Mouse (Mus musculus) midbrain, embryonic 12.5 days (tissue): ENCODE results near the gene Ifi27l2b. TPM values are rescaled to one million over a fixed set of nuclear protein-coding genes. Genes with fewer than 3 reads are reported as not detected.

Source experiments
- ATAC-seq: fragments of 200-750 bp; cut with Nextera tagmentation; 2 replicates; pipeline ENCODE4 v1.8.0; 2017; ENCODE audit warnings: low read depth, moderate TSS enrichment, moderate library complexity; ENCODE audit not compliant: low FRiP score
- H3K27ac ChIP-seq: fragments of 300-500 bp; sonication (generic); replicated peaks from 2 replicates; pipeline ENCODE4 v1.5.1; 2016; ENCODE audit warnings: mild to moderate bottlenecking
- H3K27me3 ChIP-seq: fragments of 300-500 bp; sonication (generic); 2 replicates; pipeline ENCODE4 v1.6.1; 2016; ENCODE audit warnings: mild to moderate bottlenecking
- H3K36me3 ChIP-seq: fragments of 300-500 bp; sonication (generic); 2 replicates; pipeline ENCODE4 v1.6.1; 2016
- H3K4me1 ChIP-seq: fragments of 300-500 bp; sonication (generic); 2 replicates; pipeline ENCODE4 v1.6.1; 2016
- H3K4me2 ChIP-seq: fragments of 300-500 bp; sonication (generic); replicated peaks from 2 replicates; pipeline ENCODE4 v1.6.1; 2016; ENCODE audit warnings: mild to moderate bottlenecking, moderate library complexity
- H3K4me3 ChIP-seq: fragments of 300-500 bp; sonication (generic); 2 replicates; pipeline ENCODE4 v1.5.1; 2016; ENCODE audit warnings: mild to moderate bottlenecking
- H3K9ac ChIP-seq: fragments of 300-500 bp; sonication (generic); replicated peaks from 2 replicates; pipeline ENCODE4 v1.6.1; 2016; ENCODE audit warnings: mild to moderate bottlenecking, moderate library complexity
- H3K9me3 ChIP-seq: fragments of 300-500 bp; sonication (generic); 2 replicates; pipeline ENCODE4 v1.6.1; 2016; ENCODE audit warnings: mild to moderate bottlenecking
- WGBS: fragments of 180-500 bp; shearing (Covaris S2); methylation state at CpG from one replicate; pipeline ENCODE4 v1.1.7; 2016; 5-methylcytosine and 5-hydroxymethylcytosine counted together
- polyA plus RNA-seq: library from polyadenylated mRNA; unstranded; fragments of >200 nt; fragmentation: Nextera tagmentation; extraction: Ambion mirVana; gene quantifications from 2 replicates; pipeline ENCODE4 v1.2.1, GENCODE M21; 2016

The Ifi27l2b gene
- polyA plus RNA-seq, 1 experiment from 2014 or later, result not detected

GRCm38 (mm10) chr12:103433986-103434731 lies 22.9 kb downstream of the Ifi27l2b start, which contains the start of gene Ifi27:
Gene Ifi27, plus strand, starts transcription at chr12:103434211.
- ATAC-seq, result no peak
- H3K36me3 ChIP-seq, result no peaks in the 10 kb centered on the region
- no peaks in the 10 kb centered on the region for H3K9me3 ChIP-seq
- no peak within 1 kb of the TSS for H3K4me2 ChIP-seq
- H3K27me3 ChIP-seq, result no peaks in the 10 kb centered on the region
- H3K4me3 ChIP-seq, result no peak within 1 kb of the TSS
- H3K27ac ChIP-seq, result no peak within 1 kb of the TSS
- H3K4me1 ChIP-seq, result no peaks in the 10 kb centered on the region
- WGBS, result 72% methylated on average over 8 of the region's 8 CpGs
- no peak within 1 kb of the TSS for H3K9ac ChIP-seq

GRCm38 (mm10) chr12:103433430-103433829 lies 23.6 kb downstream of the Ifi27l2b start:
- no peaks in the 10 kb centered on the region for H3K9me3 ChIP-seq
- H3K36me3 ChIP-seq, result no peaks in the 10 kb centered on the region
- H3K4me2 ChIP-seq, result no peak overlapping the region
- no peak overlapping the region for H3K9ac ChIP-seq
- H3K4me3 ChIP-seq, result no peak overlapping the region
- H3K4me1 ChIP-seq, result no peaks in the 10 kb centered on the region
- WGBS, result 87% methylated on average over 2 of the region's 2 CpGs
- no peak overlapping the region for H3K27ac ChIP-seq
- no peak for ATAC-seq
- no peaks in the 10 kb centered on the region for H3K27me3 ChIP-seq

GRCm38 (mm10) chr12:103426710-103427109 lies 30.3 kb downstream of the Ifi27l2b start:
- Histone ChIP-seq H3K4me3 (no peak overlapping the region), H3K4me2 (no peak overlapping the region), H3K36me3 (peaks cover 18% of the 10 kb centered on the region), H3K27ac (no peak overlapping the region), H3K27me3 (no peaks in the 10 kb centered on the region), H3K9me3 (no peaks in the 10 kb centered on the region), H3K4me1 (peaks cover 26% of the 10 kb centered on the region), H3K9ac (no peak overlapping the region)
- 92% methylated on average over 7 of the region's 7 CpGs for WGBS
- no peak for ATAC-seq

GRCm38 (mm10) chr12:103425729-103426470 lies 31.1 kb downstream of the Ifi27l2b start, which contains the start of gene Ddx24:
Gene Ddx24, minus strand, starts transcription at chr12:103425830.
- Histone ChIP-seq H3K27me3 (no peaks in the 10 kb centered on the region), H3K4me1 (peaks cover 33% of the 10 kb centered on the region), H3K4me3 (peak within 1 kb of the TSS; percentile 95), H3K36me3 (peaks cover 22% of the 10 kb centered on the region), H3K9me3 (no peaks in the 10 kb centered on the region), H3K9ac (peak within 1 kb of the TSS; percentile 89), H3K4me2 (peak within 1 kb of the TSS; percentile 93), H3K27ac (no peak within 1 kb of the TSS)
- peak; percentile 100 for ATAC-seq
- whole genome bisulfite sequencing, result 1% methylated on average over 33 of the region's 33 CpGs

GRCm38 (mm10) chr12:103425016-103425728 lies 31.9 kb downstream of the Ifi27l2b start:
- no peak for ATAC-seq
- 10% methylated on average over 33 of the region's 33 CpGs for WGBS
- peak overlapping the region; percentile 89 for H3K9ac ChIP-seq

GRCm38 (mm10) chr12:103408144-103408543 lies 48.9 kb downstream of the Ifi27l2b start:
- 94% methylated on average over 10 of the region's 10 CpGs for WGBS
- Histone ChIP-seq H3K4me3 (no peak overlapping the region), H3K9me3 (no peaks in the 10 kb centered on the region), H3K4me2 (no peak overlapping the region), H3K27me3 (no peaks in the 10 kb centered on the region), H3K9ac (no peak overlapping the region), H3K36me3 (peaks cover 91% of the 10 kb centered on the region), H3K27ac (no peak overlapping the region), H3K4me1 (no peaks in the 10 kb centered on the region)
- no peak for ATAC-seq

More at GRCm38 (mm10) chr12:103425016-103425728, 31.9 kb downstream of the Ifi27l2b start:
- H3K27me3 ChIP-seq, result no peaks in the 10 kb centered on the region
- H3K4me3 ChIP-seq, result peak overlapping the region; percentile 95
- H3K9me3 ChIP-seq, result no peaks in the 10 kb centered on the region
- H3K4me2 ChIP-seq, result peak overlapping the region; percentile 93
- H3K27ac ChIP-seq, result no peak overlapping the region
- peaks cover 33% of the 10 kb centered on the region for H3K4me1 ChIP-seq
- H3K36me3 ChIP-seq, result peaks cover 22% of the 10 kb centered on the region

- no peak within 1 kb of the TSS for H3K4me3 ChIP-seq
- H3K9me3 ChIP-seq, result no peaks in the 10 kb centered on the region
- no peaks in the 10 kb centered on the region for H3K4me1 ChIP-seq
- H3K36me3 ChIP-seq, result peaks cover 89% of the 10 kb centered on the region
- H3K4me2 ChIP-seq, result no peak within 1 kb of the TSS
- no peaks in the 10 kb centered on the region for H3K27me3 ChIP-seq
- H3K9ac ChIP-seq, result no peak within 1 kb of the TSS
- 97% methylated on average over 4 of the region's 4 CpGs for WGBS
- no peak within 1 kb of the TSS for H3K27ac ChIP-seq
- ATAC-seq, result no peak
Observed at GRCm38 (mm10) chr12:103407720-103408119, 49.3 kb downstream of the Ifi27l2b start, which contains the start of gene 9330161L09Rik. Gene 9330161L09Rik, minus strand, starts transcription at chr12:103407820.

GRCm38 (mm10) chr12:103404131-103404530 lies 52.9 kb downstream of the Ifi27l2b start:
- ATAC-seq, result no peak

More at GRCm38 (mm10) chr12:103404131-103404530, 52.9 kb downstream of the Ifi27l2b start:
- WGBS, result 89% methylated on average over 18 of the region's 18 CpGs
- H3K9ac ChIP-seq, result no peak overlapping the region
- no peaks in the 10 kb centered on the region for H3K4me1 ChIP-seq
- no peak overlapping the region for H3K4me3 ChIP-seq
- peaks cover 65% of the 10 kb centered on the region for H3K36me3 ChIP-seq
- H3K27ac ChIP-seq, result no peak overlapping the region
- H3K4me2 ChIP-seq, result no peak overlapping the region
- H3K27me3 ChIP-seq, result no peaks in the 10 kb centered on the region
- H3K9me3 ChIP-seq, result no peaks in the 10 kb centered on the region

Other genes starting within 250 kb of the Ifi27l2b start
- gene Prima1, start 215.1 kb downstream of the Ifi27l2b start, polyA plus RNA-seq, result 2.9 and 3.0 TPM in 2 replicates
- gene Fam181a, start 146.2 kb downstream of the Ifi27l2b start, polyA plus RNA-seq, result 44.5 and 49.0 TPM in 2 replicates
- 0.90 and 1.2 TPM in 2 replicates for gene Asb2, start 101.2 kb downstream of the Ifi27l2b start, polyA plus RNA-seq
- gene Otub2, start 68.5 kb downstream of the Ifi27l2b start, polyA plus RNA-seq, result 15.6 and 16.8 TPM in 2 replicates
- gene 9330161L09Rik, start 49.4 kb downstream of the Ifi27l2b start, polyA plus RNA-seq, result 0.96 and 1.2 TPM in 2 replicates
- gene Ddx24, start 31.4 kb downstream of the Ifi27l2b start, polyA plus RNA-seq, result 119 and 124 TPM in 2 replicates
- 4.2 and 10.4 TPM in 2 replicates for gene Ifi27, start 23.0 kb downstream of the Ifi27l2b start, polyA plus RNA-seq
- 4.4 and 5.1 TPM in 2 replicates for gene Ifi27l2a, start 13.5 kb downstream of the Ifi27l2b start, polyA plus RNA-seq
- 2.9 and 3.2 TPM in 2 replicates for gene Ppp4r4, start 75.1 kb upstream of the Ifi27l2b start, polyA plus RNA-seq
- gene Serpina10, start 174.2 kb upstream of the Ifi27l2b start, polyA plus RNA-seq, result 0.21 TPM in 1 of 2 replicates, not detected in the other
- gene Serpina6, start 200.0 kb upstream of the Ifi27l2b start, polyA plus RNA-seq, result not detected in 2 replicates
- not detected in 2 replicates for gene Serpina16, start 218.9 kb upstream of the Ifi27l2b start, polyA plus RNA-seq
- not detected in 2 replicates for gene Serpina1f, start 238.3 kb upstream of the Ifi27l2b start, polyA plus RNA-seq